Mouse (Mus musculus) testis, adult 2 months (tissue): Measurements from ENCODE around the gene Zdhhc16. TPM values are rescaled to one million over a fixed set of nuclear protein-coding genes. Genes with fewer than 3 reads are reported as not detected.

Source experiments
- H3K27ac ChIP-seq: fragments of 200-500 bp; 2 replicates; pipeline ENCODE4 v1.5.1; 2012; ENCODE audit warnings: low read depth, low read length; ENCODE audit not compliant: control insufficient read depth, insufficient read depth
- H3K27me3 ChIP-seq: fragments of 200-500 bp; 2 replicates; pipeline ENCODE4 v1.6.1; 2012; ENCODE audit warnings: mild to moderate bottlenecking, low read length, moderate library complexity; ENCODE audit not compliant: control insufficient read depth, insufficient read depth
- H3K36me3 ChIP-seq: fragments of 200-500 bp; 2 replicates; pipeline ENCODE4 v1.6.1; 2012; ENCODE audit warnings: mild to moderate bottlenecking, low read length; ENCODE audit not compliant: control insufficient read depth, insufficient read depth
- H3K4me1 ChIP-seq: fragments of 200-500 bp; 2 replicates; pipeline ENCODE4 v1.6.1; 2012; ENCODE audit warnings: low read length; ENCODE audit not compliant: control insufficient read depth, insufficient read depth
- H3K4me3 ChIP-seq: fragments of 200-500 bp; 2 replicates; pipeline ENCODE4 v1.5.1; 2012; ENCODE audit warnings: low read depth, mild to moderate bottlenecking, low read length, moderate library complexity, mixed read lengths; ENCODE audit not compliant: control insufficient read depth
- CTCF ChIP-seq: fragments of 200-500 bp; IDR thresholded peaks from 2 replicates; pipeline ENCODE4 v1.5.1; 2012; ENCODE audit warnings: low read depth, mild to moderate bottlenecking, inconsistent platforms, low read length, moderate library complexity; ENCODE audit not compliant: control insufficient read depth, insufficient read depth, insufficient replicate concordance
- POLR2A ChIP-seq: fragments of 200-500 bp; IDR thresholded peaks from 2 replicates; pipeline ENCODE4 v1.6.1; 2012; ENCODE audit warnings: low read depth, mild to moderate bottlenecking, inconsistent platforms, low read length, moderate library complexity; ENCODE audit not compliant: control insufficient read depth
- polyA plus RNA-seq: library from polyadenylated mRNA; depleted of rRNA; stranded (reverse); fragments of >200 nt; gene quantifications from 2 replicates; pipeline ENCODE4 v1.2.3, GENCODE M21; 2012

The Zdhhc16 gene
- polyA plus RNA-seq, 1 experiment: 44.9 TPM

DNA sequence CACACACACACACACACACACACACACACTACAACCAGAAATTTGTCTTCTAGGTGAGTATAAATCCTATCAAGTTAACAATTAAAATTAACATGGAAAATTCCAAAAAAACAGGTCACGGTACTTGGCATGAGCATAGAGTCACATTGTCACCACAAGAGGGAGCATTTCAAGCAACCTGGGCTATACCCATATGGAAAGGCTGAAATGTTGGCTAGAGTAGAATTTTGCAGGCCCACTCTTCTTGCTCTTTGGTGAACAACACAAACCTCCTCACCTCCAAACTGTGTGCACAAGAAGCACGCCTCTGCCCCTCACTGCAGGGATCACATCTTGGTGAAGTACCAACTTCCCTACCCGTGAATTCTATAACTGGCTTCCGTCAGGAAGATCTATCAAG is 34.4 kb upstream of the Zdhhc16 start:
- peaks cover 3% of the 10 kb centered on the region; the same call in 1 of the 2 replicates for H3K4me1 ChIP-seq
- no peak overlapping the region for H3K27ac ChIP-seq
- no peaks in the 10 kb centered on the region for H3K27me3 ChIP-seq
- no peaks in the 10 kb centered on the region for H3K36me3 ChIP-seq
- H3K4me3 ChIP-seq: peak overlapping the region; percentile 64
- TF ChIP-seq CTCF (no peak), POLR2A (no peak)

- H3K27me3 ChIP-seq: no peaks in the 10 kb centered on the region
- no peaks in the 10 kb centered on the region for H3K4me1 ChIP-seq
- H3K4me3 ChIP-seq: no peak overlapping the region
- TF ChIP-seq CTCF: no peak
- no peak for TF ChIP-seq POLR2A
- H3K36me3 ChIP-seq: no peaks in the 10 kb centered on the region
- H3K27ac ChIP-seq: no peak overlapping the region
These were observed 32.7 kb upstream of the Zdhhc16 start for GRCm38 (mm10) chr19:41900495-41901090.

- TF ChIP-seq CTCF (no peak), POLR2A (no peak)
- Histone ChIP-seq H3K36me3 (no peaks in the 10 kb centered on the region), H3K4me3 (no peak overlapping the region), H3K27me3 (no peaks in the 10 kb centered on the region), H3K27ac (no peak overlapping the region), H3K4me1 (no peaks in the 10 kb centered on the region)
These were observed 31.6 kb upstream of the Zdhhc16 start for GRCm38 (mm10) chr19:41901696-41902095.

GRCm38 (mm10) chr19:41902848-41903593 is 30.3 kb upstream of the Zdhhc16 start:
- Histone ChIP-seq H3K4me1 (no peaks in the 10 kb centered on the region), H3K36me3 (no peaks in the 10 kb centered on the region), H3K4me3 (no peak overlapping the region), H3K27me3 (no peaks in the 10 kb centered on the region), H3K27ac (no peak overlapping the region)
- TF ChIP-seq POLR2A: no peak
- no peak for TF ChIP-seq CTCF

- Histone ChIP-seq H3K36me3 (no peaks in the 10 kb centered on the region), H3K4me1 (no peaks in the 10 kb centered on the region), H3K27ac (no peak overlapping the region), H3K27me3 (no peaks in the 10 kb centered on the region), H3K4me3 (no peak overlapping the region)
- TF ChIP-seq POLR2A (no peak), CTCF (no peak)
These were observed 28.0 kb upstream of the Zdhhc16 start for GRCm38 (mm10) chr19:41905246-41905645.

DNA sequence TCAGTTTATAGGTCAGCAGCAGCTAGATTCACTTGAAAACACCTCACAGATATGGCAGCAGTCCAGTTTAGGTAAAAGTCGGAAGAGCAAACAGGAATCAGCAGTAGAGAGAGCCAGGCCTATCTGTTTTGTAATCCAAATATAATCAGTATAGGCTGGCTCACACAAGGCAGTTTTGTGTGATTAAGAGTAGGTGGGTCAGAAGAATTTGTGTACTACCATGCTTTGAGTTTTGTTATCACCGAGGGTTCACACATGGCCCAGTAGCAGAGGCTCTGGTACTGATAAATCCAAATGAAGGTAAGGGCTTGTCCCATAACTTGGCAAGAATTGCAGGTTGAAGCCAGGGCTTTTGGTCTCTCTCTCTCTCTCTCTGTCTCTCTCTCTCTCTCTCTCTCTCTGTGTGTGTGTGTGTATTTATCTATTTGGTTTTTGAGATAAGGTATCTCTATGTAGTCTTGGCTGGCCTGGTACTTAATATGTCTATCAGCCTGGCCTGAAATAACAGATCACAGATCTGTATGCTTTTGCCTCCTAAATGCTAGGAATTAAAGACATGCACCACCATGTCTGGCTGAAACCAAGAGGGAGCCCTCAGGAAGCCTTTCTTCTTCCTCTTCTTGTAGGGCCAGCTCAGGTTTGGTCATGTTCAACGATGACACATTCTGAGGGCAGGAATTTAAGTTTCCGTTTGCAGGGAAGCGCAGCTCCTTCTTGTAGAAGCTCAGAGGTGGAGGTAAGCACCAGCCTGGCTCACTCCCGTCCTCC is 26.8 kb upstream of the Zdhhc16 start:
- Histone ChIP-seq H3K27me3 (no peaks in the 10 kb centered on the region), H3K4me1 (no peaks in the 10 kb centered on the region), H3K4me3 (no peak overlapping the region), H3K36me3 (no peaks in the 10 kb centered on the region), H3K27ac (no peak overlapping the region)
- TF ChIP-seq CTCF: no peak
- TF ChIP-seq POLR2A: no peak

DNA sequence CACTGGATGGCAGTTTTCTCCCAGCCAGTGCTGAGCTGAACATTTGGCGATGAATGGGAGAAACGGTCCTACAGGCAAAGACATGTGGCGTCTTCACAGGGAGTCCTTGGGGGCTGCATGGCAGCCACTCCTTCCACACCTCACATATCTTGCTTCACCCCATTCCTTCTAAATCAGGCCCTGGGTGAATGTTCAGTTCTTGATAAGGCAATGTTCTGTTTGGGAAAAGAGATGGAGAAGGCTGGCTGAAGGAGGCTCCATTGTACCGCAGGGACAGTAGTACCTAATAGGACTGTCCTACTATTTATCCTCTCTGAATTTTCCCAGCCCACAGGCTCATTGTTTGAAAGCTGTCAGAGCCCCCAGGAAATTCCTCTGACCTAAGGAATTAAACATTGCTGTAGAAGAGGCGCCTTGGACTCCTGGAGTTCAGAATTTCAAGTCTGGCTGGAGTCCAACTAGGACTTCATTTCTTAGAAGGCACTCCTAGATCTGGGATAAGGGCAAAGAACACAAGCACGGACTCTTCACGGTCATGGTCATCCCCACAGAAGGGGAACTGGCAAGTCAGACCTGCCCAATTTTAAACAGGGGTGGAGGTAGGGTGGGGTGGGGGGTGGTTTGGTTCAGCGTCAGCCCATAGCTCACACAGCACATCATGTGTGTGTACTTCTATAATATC is 26.1 kb upstream of the Zdhhc16 start:
- Histone ChIP-seq H3K36me3 (no peaks in the 10 kb centered on the region), H3K4me1 (peaks cover under 1% of the 10 kb centered on the region; the same call in 1 of the 2 replicates), H3K27me3 (no peaks in the 10 kb centered on the region), H3K27ac (no peak overlapping the region), H3K4me3 (no peak overlapping the region)
- TF ChIP-seq POLR2A (no peak), CTCF (no peak)
